In the genomic region with DNA sequence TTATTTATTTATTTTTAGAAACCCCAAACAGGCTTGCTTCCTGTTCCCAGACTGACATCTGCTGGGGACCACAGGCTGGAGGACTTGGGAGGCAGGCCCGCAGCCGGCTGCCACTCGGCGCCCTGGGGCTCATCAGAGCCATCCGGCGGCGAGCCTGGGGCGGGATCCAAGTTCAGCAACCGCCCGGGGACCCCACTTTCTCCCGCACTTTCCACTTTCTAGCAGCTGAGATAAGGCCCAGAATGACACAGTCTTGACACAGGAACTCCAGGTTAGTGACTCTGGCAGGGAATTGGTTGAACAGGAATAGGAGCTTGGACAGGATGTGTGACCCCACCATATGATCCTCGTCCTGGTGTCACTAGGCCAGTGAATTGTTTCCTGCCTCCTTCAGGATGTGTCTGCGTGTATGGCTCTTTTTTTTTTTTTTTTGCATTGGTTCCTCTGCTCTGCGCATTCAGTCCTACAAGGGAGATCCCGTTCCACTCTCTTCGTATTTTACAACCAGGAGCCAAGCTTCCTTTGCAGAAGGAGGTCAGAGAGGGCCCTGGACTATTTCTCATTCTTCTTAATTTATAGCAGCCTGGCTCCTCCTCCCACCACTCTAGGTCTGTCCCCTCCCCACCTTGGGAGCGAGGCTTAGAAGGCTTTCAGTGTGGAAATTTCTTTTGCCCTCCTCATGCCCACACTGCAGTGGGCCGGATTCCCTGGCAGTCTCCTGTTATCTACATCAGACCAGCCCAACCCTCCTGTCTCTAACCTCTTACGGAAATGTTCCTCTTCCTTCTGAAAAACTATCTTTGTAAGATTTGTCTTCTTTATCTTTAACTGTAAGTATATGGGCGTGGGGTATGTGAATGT, we compare ENCODE assay signal across 8 mouse cellular contexts.
DNase-seq lines count a peak whose midpoint lies in the region; ATAC-seq and TF ChIP-seq lines count a peak whose summit lies in the region.

No protein-coding gene starts in this region.

- peak overlapping the region; percentile 3; the same call in 1 of the 2 replicates for H3K4me2 ChIP-seq in heart, embryonic 16.5 days (ENCODE audit: low read depth, low read length)
- H3K4me2 ChIP-seq in limb, embryonic 12.5 days, result peak overlapping the region; percentile 33
- H3K4me2 ChIP-seq in stomach, embryonic 16.5 days (ENCODE audit: low read depth, low read length), result peak overlapping the region; percentile 38

- DNase-seq in adrenal gland, postnatal 10 days, result peak; percentile 24
- DNase-seq in adrenal gland, postnatal 25 days, result no peak
- DNase-seq in layer of hippocampus, adult 18-20 months (ENCODE audit: low spot score in 2 of 2), result no peak
- DNase-seq in T-cell, adult 2 months (ENCODE audit: low spot score), result no peak

- H3K9me3 ChIP-seq in heart, embryonic 16.5 days (replicated peaks; ENCODE audit: control insufficient read depth, low read length), result no peaks in the 10 kb centered on the region
- no peaks in the 10 kb centered on the region for H3K9me3 ChIP-seq in limb, embryonic 12.5 days
- no peaks in the 10 kb centered on the region for H3K9me3 ChIP-seq in stomach, embryonic 16.5 days (replicated peaks; ENCODE audit: control insufficient read depth, low read length)

- H3K4me3 ChIP-seq in bone marrow macrophage, adult 2 months (ENCODE audit: insufficient read depth, low read length), result no peak overlapping the region
- no peak overlapping the region for H3K4me3 ChIP-seq in heart, embryonic 16.5 days (ENCODE audit: low read length)
- no peak overlapping the region for H3K4me3 ChIP-seq in limb, embryonic 12.5 days (replicated peaks)
- no peak overlapping the region for H3K4me3 ChIP-seq in stomach, embryonic 16.5 days (replicated peaks; ENCODE audit: low read length)

- H3K4me1 ChIP-seq in bone marrow macrophage, adult 2 months (ENCODE audit: control insufficient read depth, insufficient read depth, low read length), result peaks cover 21% of the 10 kb centered on the region
- peaks cover 9% of the 10 kb centered on the region for H3K4me1 ChIP-seq in heart, embryonic 16.5 days (ENCODE audit: control insufficient read depth, insufficient read depth, low read length)
- peaks cover 10% of the 10 kb centered on the region; the same call in 1 of the 2 replicates for H3K4me1 ChIP-seq in limb, embryonic 12.5 days (replicated peaks)
- H3K4me1 ChIP-seq in stomach, embryonic 16.5 days (ENCODE audit: control insufficient read depth, insufficient read depth, low read length), result peaks cover 9% of the 10 kb centered on the region; the same call in 1 of the 2 replicates

- H3K27me3 ChIP-seq in heart, embryonic 16.5 days (ENCODE audit: control insufficient read depth, insufficient read depth, low read length), result 0 out of 2 replicates have a peak, but pooled peaks cover 2% of the 10 kb centered on the region
- no peaks in the 10 kb centered on the region for H3K27me3 ChIP-seq in limb, embryonic 12.5 days
- no peaks in the 10 kb centered on the region for H3K27me3 ChIP-seq in stomach, embryonic 16.5 days (ENCODE audit: control insufficient read depth, insufficient read depth, low read length)

- TF ChIP-seq CTCF in bone marrow macrophage, adult 2 months (IDR thresholded peaks at IDR 0.05; ENCODE audit: low read depth, low read length), result 0 out of 2 replicates have a peak, but pooled peaks have one; percentile 24

- TF ChIP-seq POLR2A in bone marrow macrophage, adult 2 months (IDR thresholded peaks at IDR 0.05; ENCODE audit: borderline replicate concordance, low read depth, low read length), result no peak

- ATAC-seq in heart, embryonic 16.5 days (replicated peaks; ENCODE audit: extremely low read depth, insufficient read depth, low FRiP score), result peak; percentile 84
- ATAC-seq in limb, embryonic 12.5 days (ENCODE audit: insufficient number of reproducible peaks, insufficient read depth, low FRiP score, low TSS enrichment, low read depth), result no peak
- no peak for ATAC-seq in stomach, embryonic 16.5 days (ENCODE audit: insufficient read depth, low FRiP score)

- 31% methylated on average over 20 of the region's 20 CpGs for WGBS in heart, embryonic 16.5 days
- 16% methylated on average over 20 of the region's 20 CpGs for WGBS in limb, embryonic 12.5 days
- WGBS in stomach, embryonic 16.5 days, result 32% methylated on average over 20 of the region's 20 CpGs

- H3K27ac ChIP-seq in bone marrow macrophage, adult 2 months (ENCODE audit: insufficient read depth, low read depth, low read length), result no peak overlapping the region
- no peak overlapping the region for H3K27ac ChIP-seq in heart, embryonic 16.5 days (ENCODE audit: low read length)
- H3K27ac ChIP-seq in limb, embryonic 12.5 days, result no peak overlapping the region
- H3K27ac ChIP-seq in stomach, embryonic 16.5 days (ENCODE audit: low read length), result no peak overlapping the region

- H3K9ac ChIP-seq in heart, embryonic 16.5 days (ENCODE audit: low read length), result no peak overlapping the region
- H3K9ac ChIP-seq in limb, embryonic 12.5 days (replicated peaks), result no peak overlapping the region
- 0 out of 2 replicates have a peak overlapping the region, but pooled peaks have one; percentile 21 for H3K9ac ChIP-seq in stomach, embryonic 16.5 days (ENCODE audit: low read length)

- H3K36me3 ChIP-seq in heart, embryonic 16.5 days (ENCODE audit: control insufficient read depth, insufficient read depth), result no peaks in the 10 kb centered on the region
- H3K36me3 ChIP-seq in limb, embryonic 12.5 days, result no peaks in the 10 kb centered on the region
- H3K36me3 ChIP-seq in stomach, embryonic 16.5 days (ENCODE audit: control insufficient read depth, insufficient read depth, low read length), result no peaks in the 10 kb centered on the region
